Mouse (Mus musculus) layer of hippocampus, adult 2 months (tissue): ENCODE measurements around the gene Wwp2. TPM values are rescaled to one million over a fixed set of nuclear protein-coding genes. Genes with fewer than 3 reads are reported as not detected.

Source experiments
- DNase-seq, 2 experiments: peaks; one replicate each; pipeline ENCODE4 v3.0.0; 2022; ENCODE audit warnings: low spot score in 2 of 2
- H3K27ac ChIP-seq: fragments of 200-600 bp; 2 replicates; pipeline ENCODE4 v1.8.1; 2022
- H3K4me3 ChIP-seq: fragments of 200-600 bp; 2 replicates; pipeline ENCODE4 v1.8.1; 2022; ENCODE audit warnings: mild to moderate bottlenecking
- CTCF ChIP-seq: fragments of 200-600 bp; conservative IDR thresholded peaks from 2 replicates; pipeline ENCODE4 v1.8.1; 2022; ENCODE audit warnings: antibody characterized with exemption, mild to moderate bottlenecking, moderate library complexity
- total RNA-seq, 2 experiments: library from RNA; stranded (reverse); gene quantifications; 2 replicates each; pipeline ENCODE4 v1.2.3; 2021

Wwp2 gene
- total RNA-seq, 2 experiments from 2014 or later: 37.1 to 38.0 TPM

- no peak for DNase-seq
- no peak overlapping the region for H3K4me3 ChIP-seq
- no peak for TF ChIP-seq CTCF
- H3K27ac ChIP-seq: no peak overlapping the region
These were observed 106.0 kb downstream of the Wwp2 start for GRCm38 (mm10) chr8:107542151-107542550.

GRCm38 (mm10) chr8:107543714-107544113, 107.5 kb downstream of the Wwp2 start:
- Histone ChIP-seq H3K27ac (no peak overlapping the region), H3K4me3 (no peak overlapping the region)
- no peak for TF ChIP-seq CTCF
- DNase-seq: no peak

GRCm38 (mm10) chr8:107544211-107544610, 108.0 kb downstream of the Wwp2 start:
- TF ChIP-seq CTCF: no peak
- H3K4me3 ChIP-seq: no peak overlapping the region
- DNase-seq: no peak
- H3K27ac ChIP-seq: no peak overlapping the region

GRCm38 (mm10) chr8:107544651-107545174, 108.5 kb downstream of the Wwp2 start:
- TF ChIP-seq CTCF: no peak
- Histone ChIP-seq H3K27ac (peak overlapping the region; percentile 49), H3K4me3 (no peak overlapping the region)
- DNase-seq: no peak

GRCm38 (mm10) chr8:107545621-107546152, 109.5 kb downstream of the Wwp2 start:
- peak overlapping the region; percentile 49 for H3K27ac ChIP-seq
- H3K4me3 ChIP-seq: no peak overlapping the region; the same call in 1 of the 2 replicates
- no peak for DNase-seq
- TF ChIP-seq CTCF: no peak

GRCm38 (mm10) chr8:107546154-107546553, 110.0 kb downstream of the Wwp2 start:
- Histone ChIP-seq H3K27ac (peak overlapping the region; percentile 49), H3K4me3 (no peak overlapping the region)
- TF ChIP-seq CTCF: no peak
- peak; percentile 53 to 80 for DNase-seq

- no peak for TF ChIP-seq CTCF
- no peak for DNase-seq
- Histone ChIP-seq H3K27ac (peak overlapping the region; percentile 49; the same call in 1 of the 2 replicates), H3K4me3 (no peak overlapping the region)
These were observed 110.7 kb downstream of the Wwp2 start for GRCm38 (mm10) chr8:107546817-107547216.

- Histone ChIP-seq H3K27ac (no peak overlapping the region), H3K4me3 (no peak overlapping the region)
- DNase-seq: no peak
- no peak for TF ChIP-seq CTCF
These were observed 116.1 kb downstream of the Wwp2 start for GRCm38 (mm10) chr8:107552234-107552633.

- no peak for TF ChIP-seq CTCF
- Histone ChIP-seq H3K27ac (no peak overlapping the region), H3K4me3 (no peak overlapping the region)
- no peak for DNase-seq
These were observed 119.1 kb downstream of the Wwp2 start for GRCm38 (mm10) chr8:107555231-107555630.

- no peak for DNase-seq
- TF ChIP-seq CTCF: no peak
These were observed 120.4 kb downstream of the Wwp2 start for GRCm38 (mm10) chr8:107556511-107556936.

GRCm38 (mm10) chr8:107560820-107561536, 124.8 kb downstream of the Wwp2 start:
- TF ChIP-seq CTCF: no peak
- no peak overlapping the region for H3K27ac ChIP-seq
- DNase-seq: no peak
- no peak overlapping the region for H3K4me3 ChIP-seq

More at GRCm38 (mm10) chr8:107556511-107556936, 120.4 kb downstream of the Wwp2 start:
- H3K27ac ChIP-seq: no peak overlapping the region
- H3K4me3 ChIP-seq: no peak overlapping the region

- DNase-seq: no peak
- TF ChIP-seq CTCF: no peak
- Histone ChIP-seq H3K4me3 (no peak overlapping the region), H3K27ac (no peak overlapping the region)
These were observed 126.0 kb downstream of the Wwp2 start for GRCm38 (mm10) chr8:107562164-107562563.

- DNase-seq: no peak
- Histone ChIP-seq H3K4me3 (no peak overlapping the region), H3K27ac (no peak overlapping the region)
- TF ChIP-seq CTCF: no peak
These were observed 134.9 kb downstream of the Wwp2 start for GRCm38 (mm10) chr8:107571046-107571445.
